Mouse (Mus musculus): ENCODE results near the gene Mettl3. TPM values are rescaled to one million over a fixed set of nuclear protein-coding genes. Genes with fewer than 3 reads are reported as not detected.
"Not testable (repeated sequence)": the region's sequence is repeated elsewhere in the genome, so short reads cannot be mapped to it uniquely, and the experiment has no call there.

Mettl3 gene
- polyA plus RNA-seq (2017; shearing (Covaris generic)): 10 to 100 TPM; 32.3 to 33.8 TPM

DNA sequence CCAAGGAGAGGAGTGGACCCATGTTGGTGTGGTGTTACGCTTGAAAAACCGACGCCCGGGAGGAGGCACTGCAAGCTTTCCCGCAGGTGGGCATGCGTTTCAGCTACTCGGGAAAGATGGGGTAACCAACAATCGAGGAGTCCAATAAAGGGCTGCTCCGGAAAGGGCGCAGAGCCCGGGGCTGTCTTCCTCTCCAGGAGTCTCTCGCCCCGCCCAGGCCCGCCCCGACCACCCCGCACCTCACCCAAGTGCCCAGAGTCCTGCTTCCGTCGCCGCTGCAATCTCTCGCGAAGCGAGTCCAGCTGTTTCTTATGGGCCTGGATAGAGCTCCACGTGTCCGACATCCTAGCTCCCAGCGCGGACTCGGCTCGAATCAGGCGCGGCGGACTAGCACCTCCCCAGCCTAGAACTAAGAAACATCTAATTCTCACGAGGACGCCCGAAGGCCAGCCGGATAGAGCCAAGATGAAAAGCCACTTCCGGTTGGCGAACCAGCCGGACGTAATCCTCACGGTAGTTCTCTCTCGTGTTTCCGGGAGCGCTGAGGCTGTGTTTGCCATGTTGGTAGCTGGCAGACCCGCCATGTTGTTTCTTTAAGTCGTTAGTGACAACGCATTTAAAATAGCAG, at the start of gene Mettl3:
Gene Mettl3 (minus strand): TSS at position 485 of the 628 bp plus-strand sequence.
- ATAC-seq: peak; percentile 95

DNA sequence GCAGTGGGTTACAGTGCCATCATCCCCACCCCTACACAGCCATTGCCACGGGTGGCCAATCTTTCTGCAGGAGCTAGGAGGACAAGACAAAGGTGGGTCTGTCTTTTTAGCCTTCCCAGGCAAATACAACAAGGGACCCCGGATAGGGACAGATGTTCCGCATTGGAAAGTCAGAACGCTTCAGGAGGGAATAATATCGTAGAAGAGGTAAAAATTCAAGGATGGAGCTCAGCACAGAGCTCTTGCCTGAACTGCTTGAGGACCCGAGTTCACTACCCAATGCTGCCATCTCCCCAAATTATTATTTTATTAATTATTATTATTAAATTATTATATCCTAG, 34.6 kb upstream of the Mettl3 start:
- no peak for ATAC-seq

DNA sequence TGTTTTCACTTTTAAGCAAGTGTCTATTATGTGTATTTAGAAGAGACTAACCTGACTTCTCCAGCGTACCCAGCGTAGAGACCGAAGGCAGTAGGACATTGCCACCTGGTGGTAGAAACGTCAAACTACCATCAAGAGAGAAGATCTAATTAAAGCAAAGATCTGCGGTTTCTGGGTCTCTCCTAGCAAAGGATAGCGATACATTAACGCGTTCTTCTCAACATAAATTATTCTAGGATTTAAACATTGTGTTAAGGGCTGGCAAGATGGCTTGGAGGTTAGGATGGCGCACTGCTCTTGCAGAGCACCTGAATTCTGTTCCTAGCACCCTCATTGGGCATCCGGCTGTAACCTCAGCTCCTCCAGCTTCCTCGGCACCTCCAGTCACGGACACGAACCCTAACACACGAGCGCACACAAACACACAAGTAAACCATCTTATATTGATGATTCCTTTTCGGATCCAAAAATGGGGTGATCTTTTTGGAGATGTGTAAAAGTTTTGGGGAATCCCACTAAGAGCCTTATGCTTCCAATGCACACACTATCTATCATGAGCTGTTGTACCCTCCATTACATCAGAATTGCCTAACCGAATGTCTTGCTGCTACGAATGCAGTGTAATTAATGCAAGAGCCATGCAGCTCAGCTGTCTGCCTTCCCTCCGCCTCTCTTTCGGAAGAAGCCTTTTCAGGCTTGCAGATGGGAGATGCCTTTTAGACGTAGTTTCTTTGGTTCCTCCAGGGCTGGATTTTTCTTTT, 34.0 kb upstream of the Mettl3 start:
- ATAC-seq: peak; percentile 59

DNA sequence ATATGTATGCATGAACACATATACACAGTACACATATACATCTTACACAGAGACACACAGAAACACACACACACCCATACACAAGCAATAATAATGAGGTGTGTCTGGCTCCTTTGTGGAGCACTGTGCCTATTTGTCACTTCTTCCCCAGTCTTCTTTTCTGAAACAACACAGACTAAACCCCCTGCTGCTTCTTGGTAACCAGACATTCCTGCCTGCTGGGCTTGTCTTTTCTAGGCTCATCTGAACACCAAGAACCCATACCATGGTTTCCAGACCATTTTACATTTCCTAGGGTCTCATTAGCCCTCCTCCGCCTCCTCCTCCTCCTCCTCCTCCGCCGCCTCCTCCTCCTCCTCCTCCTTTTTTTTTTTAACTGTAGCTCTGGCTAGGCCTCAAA, 27.2 kb upstream of the Mettl3 start:
- ATAC-seq: no peak

DNA sequence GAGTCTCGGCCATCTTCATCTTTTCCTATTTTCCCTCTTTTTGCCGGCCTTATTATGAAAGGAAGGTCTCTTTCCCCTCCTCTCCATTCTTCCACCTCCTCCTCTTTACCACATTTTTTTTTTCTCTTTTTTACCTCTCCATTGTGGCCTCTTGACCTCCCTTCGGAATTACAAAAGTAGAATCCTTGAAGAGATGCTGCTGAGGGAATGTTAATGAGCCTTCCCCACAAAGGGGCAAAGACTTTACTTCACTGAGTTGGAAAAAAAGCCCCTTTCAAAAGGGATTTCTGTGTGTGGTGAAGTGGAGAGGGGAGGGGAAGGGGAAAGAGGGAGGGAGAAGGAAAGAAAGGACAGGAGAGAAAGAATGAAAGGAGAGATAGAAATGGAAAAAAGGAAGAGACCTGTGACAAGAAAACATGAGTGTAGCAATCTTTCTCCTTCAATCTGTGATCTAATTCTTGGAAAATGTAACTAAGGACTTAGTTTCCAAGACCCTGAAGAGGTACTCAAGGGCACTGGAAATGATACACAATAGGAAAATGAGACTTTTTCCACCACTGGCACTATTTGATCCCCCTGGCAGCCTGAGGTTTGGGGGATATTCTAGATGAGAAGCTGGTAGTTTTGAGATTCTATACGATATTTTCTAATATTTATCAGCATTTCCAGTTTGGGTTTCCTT, 26.3 kb upstream of the Mettl3 start:
- ATAC-seq: no peak

DNA sequence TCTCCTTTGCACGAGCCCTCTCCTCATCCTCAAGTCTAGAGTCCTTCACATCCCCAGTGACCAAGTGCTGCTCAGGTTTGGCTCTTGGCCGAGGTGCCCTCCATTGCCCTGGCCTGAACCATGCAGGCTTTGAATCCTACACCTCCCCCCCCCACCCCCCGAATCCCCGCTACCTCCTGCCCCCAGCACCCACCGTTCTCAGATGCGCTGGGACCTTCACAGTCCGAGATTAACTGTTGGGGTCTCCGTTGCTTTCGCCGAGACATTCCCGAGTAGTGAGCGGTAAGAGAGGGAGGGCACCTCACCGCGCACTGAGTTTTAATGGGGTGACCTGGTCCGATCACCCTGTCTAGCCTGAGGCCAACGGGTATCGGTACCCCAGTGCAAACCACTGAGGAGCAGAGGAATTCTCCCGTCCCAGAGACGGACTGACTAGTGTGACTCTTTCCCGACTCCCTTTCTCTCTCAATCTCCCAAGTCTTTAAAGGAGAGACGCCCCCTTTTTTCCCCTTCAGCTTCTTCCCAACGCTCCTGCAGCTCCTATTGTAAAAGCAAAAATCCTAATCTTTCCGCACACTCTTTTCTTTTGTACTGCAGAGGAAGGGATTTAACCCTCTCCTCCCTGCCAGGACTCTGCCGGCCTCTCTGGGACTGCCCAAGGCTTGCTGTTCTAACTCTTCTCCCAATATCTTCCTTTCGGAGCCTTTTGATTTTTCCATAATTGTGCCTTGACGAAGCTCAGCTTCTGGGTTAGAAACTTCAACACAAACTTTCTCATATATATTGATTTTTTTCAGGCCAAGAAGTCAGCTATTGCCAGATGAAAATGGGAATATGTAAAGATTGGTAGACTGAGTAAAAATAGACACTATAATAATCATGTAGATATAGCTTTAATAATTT, 23.2 kb upstream of the Mettl3 start, which contains the start of gene Sall2:
Gene Sall2 (minus strand): TSS at position 853 of the 903 bp plus-strand sequence.
- no peak for ATAC-seq

DNA sequence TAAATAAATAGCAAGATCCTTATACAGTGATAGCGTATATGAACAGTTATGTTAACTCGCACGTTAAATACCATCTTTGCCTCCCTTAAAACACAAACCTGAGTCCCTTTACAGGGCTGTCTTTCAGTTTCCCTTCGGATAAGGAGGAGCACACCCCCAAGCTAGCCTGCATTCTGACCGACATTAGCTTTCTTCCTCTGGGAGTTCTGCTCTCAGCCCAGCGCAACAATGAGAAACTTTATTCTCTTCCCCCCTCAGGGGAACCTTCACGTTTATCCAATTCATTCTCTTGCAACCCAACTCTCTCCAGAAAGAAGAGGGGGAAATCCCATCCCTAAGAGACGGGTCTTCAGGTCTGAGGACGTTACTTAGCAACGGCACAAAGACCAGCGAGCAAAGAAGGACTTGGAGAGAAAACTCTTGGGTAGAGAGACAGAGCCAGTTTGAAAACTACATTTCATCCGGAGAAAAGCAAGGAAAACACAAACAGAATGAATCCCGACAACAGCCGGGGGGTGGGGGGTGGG, 22.5 kb upstream of the Mettl3 start:
- ATAC-seq: no peak

DNA sequence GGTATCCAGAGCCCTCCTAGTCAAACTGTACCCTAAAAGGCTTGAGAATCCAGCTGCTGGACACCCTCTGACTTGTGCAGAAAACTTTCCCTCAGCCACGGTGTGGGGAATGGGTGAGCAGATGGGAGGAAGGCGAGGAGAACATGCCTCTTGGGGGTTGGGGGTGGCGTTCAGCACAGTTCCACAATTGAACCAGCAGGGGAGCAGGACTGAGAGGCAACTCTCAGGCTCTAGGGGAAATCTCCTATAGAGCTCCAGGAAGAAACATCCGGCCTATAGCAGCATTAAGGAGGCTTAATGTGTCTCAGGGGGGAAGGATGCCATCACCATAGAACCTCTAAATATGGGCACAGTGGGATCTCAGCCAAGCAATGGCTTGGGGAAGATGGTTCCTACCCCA, 21.0 kb upstream of the Mettl3 start:
- ATAC-seq: no peak

DNA sequence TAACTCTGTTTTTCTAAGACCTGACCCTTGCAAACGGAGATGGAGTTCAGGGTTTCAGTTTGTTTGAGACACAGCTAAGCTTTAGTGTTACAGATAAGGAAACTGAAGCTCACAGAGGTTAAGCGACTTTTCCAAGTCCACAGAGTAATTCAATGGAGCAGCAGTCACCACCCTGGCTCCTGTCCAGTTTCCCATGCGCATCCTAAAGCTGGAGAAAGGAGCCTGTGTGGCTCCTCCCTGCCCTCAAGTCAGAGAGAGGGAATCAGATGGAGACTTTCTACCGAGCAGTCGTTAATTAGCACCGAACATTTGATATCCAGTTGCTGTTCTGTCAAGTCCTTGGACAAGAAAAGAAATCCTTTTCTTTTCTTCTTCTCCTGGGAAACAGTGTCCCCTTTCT, 14.4 kb upstream of the Mettl3 start:
- no peak for ATAC-seq

DNA sequence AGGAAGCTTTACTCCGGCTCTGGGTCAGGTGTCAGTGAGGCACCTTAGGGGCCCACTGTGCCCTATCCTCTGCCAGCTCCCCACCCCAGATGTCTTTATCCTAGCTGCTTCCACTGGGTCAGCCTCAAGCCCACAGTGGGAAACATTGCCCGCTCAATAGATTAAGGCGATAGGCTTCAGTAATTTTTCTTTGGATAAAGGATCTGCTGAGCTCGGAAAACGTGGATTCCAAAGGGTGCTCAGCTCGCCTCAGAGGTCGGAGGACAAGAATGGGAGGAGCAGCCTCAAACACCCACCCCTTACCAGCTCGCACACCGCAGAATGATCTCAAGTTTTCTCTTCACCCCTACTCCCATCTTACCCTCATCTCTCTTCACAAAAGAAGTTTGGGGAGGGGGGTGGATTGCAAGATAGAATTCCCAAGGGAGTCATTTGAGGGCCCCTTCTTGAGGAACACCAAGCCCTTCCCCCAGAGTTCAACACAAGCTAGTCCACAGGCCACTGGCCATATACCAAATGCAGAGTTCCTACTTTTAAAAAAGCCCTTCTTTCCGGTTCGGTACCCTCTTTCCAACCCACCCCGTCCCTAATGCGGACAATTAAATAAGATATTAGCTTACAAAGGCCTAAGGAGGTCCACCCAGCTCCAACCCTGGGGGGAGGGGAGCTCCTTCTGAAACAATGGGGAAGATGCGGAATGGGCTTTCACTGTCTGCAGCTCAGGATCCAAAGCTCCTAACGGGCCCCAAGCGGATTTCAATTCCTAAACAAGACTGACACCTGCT, 11.7 kb upstream of the Mettl3 start:
- no peak for ATAC-seq

DNA sequence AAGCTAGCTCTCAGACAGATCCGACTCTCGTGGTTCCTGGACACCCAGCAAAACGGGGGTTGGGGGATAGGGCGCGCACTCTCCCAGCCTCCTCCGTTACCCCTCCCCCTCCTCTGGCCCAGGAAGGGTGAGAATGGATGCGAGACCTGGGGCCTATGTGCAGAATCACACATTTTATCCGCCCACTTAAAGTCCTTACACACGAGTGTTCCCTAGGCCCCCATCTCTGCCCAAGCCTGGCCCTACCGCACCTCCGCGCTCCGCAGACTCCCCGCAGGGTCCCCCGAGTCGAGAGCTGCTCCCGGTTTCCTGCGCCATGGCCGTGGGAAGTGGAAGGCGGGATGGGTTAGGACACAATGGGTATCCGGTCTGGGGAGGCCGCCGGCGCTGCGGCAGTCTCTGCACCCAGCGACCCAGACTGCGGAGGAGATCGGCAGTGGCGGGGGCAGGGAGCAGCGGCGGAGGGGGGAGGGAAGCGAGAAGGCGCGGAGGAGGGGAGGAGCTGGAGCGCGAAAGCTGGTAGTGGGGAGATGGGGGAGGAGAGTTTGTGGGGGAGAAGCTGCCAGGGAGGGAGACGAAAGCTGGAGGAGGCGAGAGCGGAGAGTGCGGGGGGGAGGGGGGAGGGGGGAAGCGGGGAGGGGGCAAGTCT, 11.0 kb upstream of the Mettl3 start:
- ATAC-seq: peak; percentile 78

DNA sequence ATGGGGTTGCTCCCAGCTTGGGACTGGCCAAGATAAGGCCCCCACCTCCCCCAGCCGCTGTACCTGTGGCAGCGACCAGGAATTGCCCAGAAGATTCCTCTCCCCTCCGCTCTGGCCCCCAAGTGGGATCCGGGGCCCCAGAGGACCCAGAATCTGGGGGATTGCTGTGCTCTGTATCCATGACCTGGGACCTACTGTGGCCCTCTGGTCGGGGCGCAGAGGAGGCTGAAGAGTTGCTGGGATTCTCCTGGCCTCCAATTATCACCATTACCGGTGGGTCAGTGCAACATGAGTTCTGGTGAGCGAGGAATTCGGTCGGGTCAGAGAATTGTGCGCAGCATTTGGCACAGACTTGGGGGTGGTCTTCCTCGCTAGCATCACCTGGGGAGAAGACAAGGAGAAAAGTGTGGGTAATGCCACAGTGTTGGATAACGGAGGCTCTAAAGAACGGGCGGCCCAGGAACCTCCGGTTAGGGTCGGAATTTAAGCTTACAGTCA, 10.4 kb upstream of the Mettl3 start:
- ATAC-seq: peak; percentile 9

DNA sequence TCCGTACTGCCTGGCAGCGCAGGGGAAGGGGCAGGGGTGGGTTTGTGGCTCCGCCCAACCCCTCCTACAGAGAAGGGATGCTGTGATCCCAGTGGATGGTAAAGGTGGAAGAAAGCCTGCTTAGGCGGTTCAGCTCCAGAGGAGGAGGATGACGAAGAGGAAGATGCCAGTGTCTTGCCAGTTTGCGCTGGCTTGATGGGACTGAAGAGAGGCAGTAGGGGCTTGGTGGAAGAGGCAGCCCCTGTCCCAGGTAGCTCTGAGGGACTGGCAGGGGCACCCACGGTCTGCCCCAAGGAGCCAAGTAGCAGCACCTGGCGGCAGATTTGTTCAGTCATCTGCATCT, 9.9 kb upstream of the Mettl3 start:
- ATAC-seq: no peak

DNA sequence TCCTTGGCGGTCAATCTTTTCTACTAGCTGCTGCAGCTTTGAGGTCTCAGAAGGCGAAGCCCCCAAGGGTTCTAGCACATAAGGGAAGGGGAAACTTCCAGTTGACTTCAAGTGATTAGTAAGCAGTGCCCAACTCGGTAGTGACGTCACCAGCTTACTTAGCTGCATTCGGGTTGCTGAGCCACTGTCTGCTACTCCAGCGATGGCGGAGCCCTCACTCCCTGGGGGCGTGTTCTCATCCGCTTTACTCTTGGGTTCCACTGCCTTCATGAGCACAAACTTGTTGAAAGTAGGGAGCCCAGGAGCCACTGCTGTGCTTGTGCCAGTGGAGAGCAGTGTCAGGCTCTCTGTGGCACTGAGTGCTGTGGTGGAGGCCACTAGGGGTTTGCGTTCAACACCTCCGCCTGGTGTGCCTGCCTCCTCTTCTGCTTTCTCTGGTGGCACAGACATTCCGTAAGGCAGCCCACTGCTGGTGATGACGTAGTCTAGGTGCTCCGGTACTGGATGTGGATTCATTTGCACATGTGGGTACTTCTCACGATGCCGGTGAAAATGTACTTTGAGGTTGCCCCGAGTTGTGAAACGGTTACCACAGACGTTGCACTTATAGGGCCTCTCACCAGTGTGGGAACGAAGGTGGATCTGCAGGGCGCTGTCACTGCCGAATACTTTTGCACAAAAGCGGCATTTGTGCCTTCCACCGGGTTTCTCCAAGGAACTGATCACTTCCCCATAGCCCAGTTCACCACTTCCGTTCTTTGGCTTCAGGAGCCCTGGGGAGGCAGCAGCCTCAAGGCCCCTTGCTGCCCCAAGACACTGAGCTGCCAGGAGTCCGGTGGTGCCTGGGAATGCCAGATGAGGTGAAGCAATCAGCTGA, 9.2 kb upstream of the Mettl3 start:
- ATAC-seq: no peak

DNA sequence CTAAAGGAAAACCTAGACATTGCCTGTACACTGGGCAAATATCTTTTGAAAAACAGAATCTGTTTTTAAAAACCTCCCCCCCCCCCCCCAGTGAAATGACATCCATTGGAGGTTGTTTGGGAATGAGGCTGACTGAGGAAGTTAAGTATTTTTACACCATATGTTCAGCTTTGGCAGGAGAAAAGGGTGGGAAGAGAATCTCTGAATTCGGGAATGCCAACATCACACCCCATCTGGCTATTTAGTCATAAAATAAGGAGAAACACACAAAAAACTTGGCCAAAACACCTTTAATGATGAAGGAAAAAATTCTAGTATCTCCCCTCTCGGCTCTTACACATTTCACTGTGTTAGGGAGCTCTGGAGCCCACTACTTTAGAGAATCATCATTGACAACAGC, 6.0 kb upstream of the Mettl3 start:
- no peak for ATAC-seq

DNA sequence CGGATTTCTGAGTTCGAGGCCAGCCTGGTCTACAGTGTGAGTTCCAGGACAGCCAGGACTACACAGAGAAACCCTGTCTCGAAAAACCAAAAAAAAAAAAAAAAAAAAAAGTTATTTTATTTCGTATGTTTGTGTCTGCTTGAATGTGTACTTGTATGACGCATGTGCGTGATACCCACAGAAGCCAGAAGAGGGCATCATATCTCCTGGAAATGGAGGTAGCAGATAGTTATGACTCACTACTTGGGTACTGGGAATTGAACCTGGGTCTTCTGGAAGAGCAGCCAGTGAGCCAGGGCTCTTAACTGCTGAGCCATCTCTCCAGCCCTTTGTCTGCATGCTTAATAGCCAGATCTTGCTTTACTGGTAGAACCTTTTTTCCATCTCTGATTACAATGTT, 5.4 kb upstream of the Mettl3 start:
- not testable (repeated sequence) for ATAC-seq

DNA sequence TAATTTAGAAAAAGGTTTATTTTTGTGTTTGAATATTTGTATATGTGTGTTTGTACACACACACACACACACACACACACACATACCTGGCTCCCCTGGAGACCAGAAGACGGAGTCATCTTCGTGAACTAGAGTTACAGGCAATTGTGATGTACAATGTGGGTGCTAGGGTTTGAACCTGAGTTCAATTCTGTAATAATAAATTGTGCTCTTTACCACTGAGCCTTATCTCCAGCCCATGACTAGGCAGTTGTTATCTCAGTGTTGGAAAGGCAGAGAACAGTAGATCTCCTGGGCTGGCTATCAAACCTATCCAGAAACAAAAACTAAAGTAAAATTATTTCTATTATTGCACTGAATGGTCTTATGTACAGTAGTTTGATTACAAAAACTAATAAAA, 1.2 kb upstream of the Mettl3 start:
- no peak for ATAC-seq

DNA sequence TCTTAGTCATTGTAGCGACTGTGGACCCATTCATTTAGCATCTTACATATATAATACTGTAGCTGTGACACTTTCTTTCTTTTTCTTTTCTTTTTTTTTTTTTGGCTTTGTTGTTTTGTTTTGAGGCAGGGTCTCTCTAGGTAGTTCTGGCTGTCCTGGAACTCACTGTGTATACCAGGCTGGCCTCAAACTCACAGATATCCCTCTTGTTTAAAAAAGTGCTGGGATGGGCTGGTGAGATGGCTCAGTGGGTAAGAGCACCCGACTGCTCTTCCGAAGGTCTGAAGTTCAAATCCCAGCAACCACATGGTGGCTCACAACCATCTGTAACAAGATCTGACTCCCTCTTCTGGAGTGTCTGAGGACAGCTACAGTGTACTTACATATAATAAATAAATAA, 1.4 kb downstream of the Mettl3 start:
- not testable (repeated sequence) for ATAC-seq

DNA sequence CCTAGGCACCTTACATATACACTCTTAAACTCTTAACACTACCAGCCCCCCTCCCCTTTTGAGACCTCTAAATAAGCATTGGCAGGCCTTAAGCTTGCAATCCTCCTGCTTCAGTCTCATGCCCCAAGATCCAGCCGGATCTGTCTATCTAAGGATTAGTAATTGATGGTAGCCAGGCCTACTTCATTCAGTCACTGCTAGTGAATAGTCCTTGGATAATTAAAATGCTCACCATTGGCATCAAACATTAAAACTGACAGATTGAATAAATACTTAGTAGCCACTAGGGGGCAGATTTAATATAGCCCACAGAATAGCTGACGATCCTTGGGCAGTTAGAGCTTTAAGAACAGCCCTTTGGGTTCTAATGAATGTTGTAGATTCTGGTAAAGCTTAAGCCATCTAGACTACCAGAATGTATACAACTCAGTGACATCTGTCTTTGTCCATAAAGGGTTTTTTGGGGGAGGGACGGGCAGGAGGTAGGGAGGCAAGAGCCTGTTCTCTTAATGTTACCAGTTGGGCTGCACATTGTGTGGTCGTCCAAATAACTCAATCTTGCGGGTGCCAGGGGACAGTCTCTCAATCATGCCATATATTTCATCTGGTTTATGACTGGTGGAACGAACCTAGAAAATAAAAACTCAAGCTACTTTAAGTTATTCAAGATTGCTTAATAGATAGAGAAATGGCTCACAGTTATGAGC, 9.2 kb downstream of the Mettl3 start:
- ATAC-seq: peak; percentile 23
